Mouse (Mus musculus) intestine, embryonic 14.5 days (tissue): ENCODE results near the gene Csf2ra. TPM values are rescaled to one million over a fixed set of nuclear protein-coding genes. Genes with fewer than 3 reads are reported as not detected.
"Not testable (repeated sequence)": the region's sequence is repeated elsewhere in the genome, so short reads cannot be mapped to it uniquely, and the experiment has no call there.

ENCODE experiments used
- ATAC-seq: fragments of 200-750 bp; cut with Nextera tagmentation; replicated peaks from 2 replicates; pipeline ENCODE4 v1.8.0; 2017; ENCODE audit warnings: low read depth, moderate number of reproducible peaks, moderate TSS enrichment, moderate library complexity; ENCODE audit not compliant: low FRiP score, low TSS enrichment
- DNase-seq: peaks from one replicate; pipeline ENCODE4 v3.0.0-alpha.2; 2018; ENCODE audit warnings: low spot score
- H3K27ac ChIP-seq: fragments of 300-500 bp; sonication (generic); 2 replicates; pipeline ENCODE4 v1.5.1; 2014; ENCODE audit warnings: low read depth, mild to moderate bottlenecking, control low read depth
- H3K27me3 ChIP-seq: fragments of 300-500 bp; sonication (generic); replicated peaks from 2 replicates; pipeline ENCODE4 v1.6.1; 2014; ENCODE audit warnings: low read length, control low read depth; ENCODE audit not compliant: control insufficient read depth, insufficient read depth
- H3K36me3 ChIP-seq: fragments of 300-500 bp; sonication (generic); 2 replicates; pipeline ENCODE4 v1.6.1; 2014; ENCODE audit warnings: low read length, control low read depth; ENCODE audit not compliant: control insufficient read depth, insufficient read depth
- H3K4me1 ChIP-seq: fragments of 300-500 bp; sonication (generic); replicated peaks from 2 replicates; pipeline ENCODE4 v1.6.1; 2014; ENCODE audit warnings: low read length, control low read depth, mixed read lengths; ENCODE audit not compliant: control insufficient read depth, insufficient read depth
- H3K4me2 ChIP-seq: fragments of 300-500 bp; sonication (generic); 2 replicates; pipeline ENCODE4 v1.6.1; 2014; ENCODE audit warnings: low read length
- H3K4me3 ChIP-seq: fragments of 300-500 bp; sonication (generic); 2 replicates; pipeline ENCODE4 v1.5.1; 2014; ENCODE audit warnings: low read depth, low read length, control low read depth, mixed read lengths
- H3K9ac ChIP-seq: fragments of 300-500 bp; sonication (generic); 2 replicates; pipeline ENCODE4 v1.6.1; 2014; ENCODE audit warnings: mild to moderate bottlenecking, low read length
- H3K9me3 ChIP-seq: fragments of 300-500 bp; sonication (generic); 2 replicates; pipeline ENCODE4 v1.6.1; 2016; ENCODE audit warnings: low read length, control low read depth; ENCODE audit not compliant: control insufficient read depth
- WGBS: fragments of 180-500 bp; shearing (Covaris S2); extraction: QIAGEN DNeasy Blood & Tissue Kit; methylation state at CpG from one replicate; pipeline ENCODE4 v1.1.7; 2014; 5-methylcytosine and 5-hydroxymethylcytosine counted together
- polyA plus RNA-seq: library from polyadenylated mRNA; unstranded; fragments of >200 nt; fragmentation: Nextera tagmentation; extraction: Ambion mirVana; gene quantifications from 2 replicates; pipeline ENCODE4 v1.2.1, GENCODE M21; 2014

Gene Csf2ra
- polyA plus RNA-seq, 1 experiment from 2014 or later, result 32.6 TPM

- no peaks in the 10 kb centered on the region for H3K27me3 ChIP-seq
- peak overlapping the region; percentile 61 for H3K4me3 ChIP-seq
- H3K4me1 ChIP-seq, result no peaks in the 10 kb centered on the region
- peak overlapping the region; percentile 61 for H3K4me2 ChIP-seq
- 4% methylated on average over 65 of the region's 71 CpGs for WGBS
- H3K36me3 ChIP-seq, result no peaks in the 10 kb centered on the region
- ATAC-seq (peak; percentile 91), DNase-seq (no peak)
- H3K9me3 ChIP-seq, result 0 out of 2 replicates have a peak, but pooled peaks cover 2% of the 10 kb centered on the region
- H3K27ac ChIP-seq, result peak overlapping the region; percentile 97
- H3K9ac ChIP-seq, result peak overlapping the region; percentile 51
Observed at GRCm38 (mm10) chr19:61226928-61227854, 1.0 kb downstream of the Csf2ra start.

DNA sequence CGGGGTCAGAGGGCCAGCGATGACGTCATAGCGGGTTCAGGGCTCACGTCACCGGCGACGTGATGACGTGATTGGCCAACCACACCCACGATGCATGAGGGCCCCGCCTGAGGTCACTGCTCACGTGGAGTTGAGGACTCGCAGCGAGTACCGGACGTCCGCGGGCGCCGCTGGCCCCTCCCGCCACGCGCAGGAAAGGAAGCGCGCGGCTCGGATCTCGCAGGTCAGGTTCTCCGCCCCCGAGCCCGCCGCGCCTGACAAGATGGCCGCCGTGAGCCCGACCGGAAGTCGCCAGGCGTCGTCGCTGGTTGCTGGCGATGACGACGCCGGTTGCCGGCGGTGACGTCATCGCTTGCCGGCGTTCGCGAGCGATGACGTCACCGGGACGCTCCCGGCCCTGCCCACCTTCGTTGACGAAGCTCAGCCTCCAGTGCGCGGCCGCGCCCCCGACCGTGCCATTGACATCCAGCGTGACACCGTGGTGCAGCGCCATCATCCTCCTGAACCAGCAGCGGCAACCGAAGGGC is 1.8 kb downstream of the Csf2ra start:
- peak overlapping the region; percentile 61 for H3K4me2 ChIP-seq
- H3K27me3 ChIP-seq, result no peaks in the 10 kb centered on the region
- H3K4me1 ChIP-seq, result no peaks in the 10 kb centered on the region
- H3K4me3 ChIP-seq, result peak overlapping the region; percentile 61
- 2% methylated on average over 67 of the region's 71 CpGs for WGBS
- peak overlapping the region; percentile 51 for H3K9ac ChIP-seq
- ATAC-seq (peak; percentile 38), DNase-seq (peak; percentile 98)
- H3K36me3 ChIP-seq, result no peaks in the 10 kb centered on the region
- H3K9me3 ChIP-seq, result 0 out of 2 replicates have a peak, but pooled peaks cover 2% of the 10 kb centered on the region
- peak overlapping the region; percentile 97 for H3K27ac ChIP-seq

- 0 out of 2 replicates have a peak, but pooled peaks cover 2% of the 10 kb centered on the region for H3K9me3 ChIP-seq
- WGBS, result 7% methylated on average over 70 of the region's 70 CpGs
- no peaks in the 10 kb centered on the region for H3K4me1 ChIP-seq
- peak overlapping the region; percentile 61 for H3K4me2 ChIP-seq
- ATAC-seq (peak; percentile 59), DNase-seq (peak; percentile 97)
- no peaks in the 10 kb centered on the region for H3K27me3 ChIP-seq
- peak overlapping the region; percentile 97 for H3K27ac ChIP-seq
- H3K36me3 ChIP-seq, result no peaks in the 10 kb centered on the region
- peak overlapping the region; percentile 51; the same call in 1 of the 2 replicates for H3K9ac ChIP-seq
- H3K4me3 ChIP-seq, result peak overlapping the region; percentile 61
Observed at GRCm38 (mm10) chr19:61225526-61226400, 2.5 kb downstream of the Csf2ra start.

GRCm38 (mm10) chr19:61224678-61225525 is 3.3 kb downstream of the Csf2ra start:
- peak overlapping the region; percentile 61 for H3K4me3 ChIP-seq
- peak; percentile 58 for DNase-seq
- WGBS, result 26% methylated on average over 53 of the region's 53 CpGs
- H3K9me3 ChIP-seq, result 0 out of 2 replicates have a peak, but pooled peaks cover 2% of the 10 kb centered on the region
- peak overlapping the region; percentile 61 for H3K4me2 ChIP-seq
- no peaks in the 10 kb centered on the region for H3K4me1 ChIP-seq
- H3K9ac ChIP-seq, result no peak overlapping the region
- peak; percentile 4 for ATAC-seq
- H3K27me3 ChIP-seq, result no peaks in the 10 kb centered on the region
- no peak overlapping the region for H3K27ac ChIP-seq
- H3K36me3 ChIP-seq, result no peaks in the 10 kb centered on the region

DNA sequence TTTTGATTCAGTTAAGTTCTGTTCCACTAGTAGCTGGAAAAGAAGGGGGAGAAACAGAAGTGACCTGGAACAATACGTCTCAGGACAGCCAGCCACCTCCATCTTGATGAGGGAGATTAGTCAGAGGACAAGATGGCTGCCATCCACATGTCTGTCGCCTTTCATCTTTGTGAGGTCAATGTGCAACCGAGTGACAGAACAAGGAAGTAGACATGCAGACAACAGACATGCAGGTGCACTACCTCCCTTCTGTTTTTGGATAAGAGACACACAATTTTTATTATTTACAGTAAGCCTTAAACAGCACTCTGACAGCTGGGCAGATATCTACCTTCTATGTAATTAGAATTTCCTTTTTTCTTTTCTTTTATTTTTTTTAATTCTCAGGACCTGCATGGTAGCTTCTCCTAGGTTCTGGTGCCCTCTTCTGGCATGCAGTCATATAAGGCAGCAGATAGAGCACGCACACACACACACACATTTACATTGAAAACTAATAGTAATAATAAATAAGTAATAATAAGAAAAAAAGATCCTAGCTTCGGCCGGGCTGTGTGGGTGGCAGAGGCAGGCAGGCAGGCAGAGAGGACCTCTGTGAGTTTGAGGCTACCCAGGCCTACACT is 4.4 kb downstream of the Csf2ra start:
- H3K27ac ChIP-seq, result no peak overlapping the region
- no peak for DNase-seq
- H3K27me3 ChIP-seq, result no peaks in the 10 kb centered on the region
- no peak overlapping the region for H3K4me2 ChIP-seq
- H3K9ac ChIP-seq, result no peak overlapping the region
- 0 out of 2 replicates have a peak, but pooled peaks cover 2% of the 10 kb centered on the region for H3K9me3 ChIP-seq
- no peaks in the 10 kb centered on the region for H3K4me1 ChIP-seq
- WGBS, result 95% methylated on average over 6 of the region's 6 CpGs
- H3K4me3 ChIP-seq, result no peak overlapping the region
- no peaks in the 10 kb centered on the region for H3K36me3 ChIP-seq
- ATAC-seq, result no peak

- not testable (repeated sequence) for ATAC-seq, H3K36me3 ChIP-seq, H3K27ac ChIP-seq, DNase-seq, H3K9ac ChIP-seq, H3K4me3 ChIP-seq, H3K27me3 ChIP-seq, H3K4me2 ChIP-seq, H3K4me1 ChIP-seq, H3K9me3 ChIP-seq
- WGBS, result 62% methylated on average over 6 of the region's 6 CpGs
Observed at GRCm38 (mm10) chr19:61207506-61207905, 20.7 kb downstream of the Csf2ra start.

GRCm38 (mm10) chr19:61199836-61200235 is 28.4 kb downstream of the Csf2ra start:
- H3K27ac ChIP-seq, result no peak overlapping the region
- H3K9me3 ChIP-seq, result no peaks in the 10 kb centered on the region
- H3K9ac ChIP-seq, result no peak overlapping the region
- no peaks in the 10 kb centered on the region for H3K4me1 ChIP-seq
- DNase-seq (peak; percentile 80), ATAC-seq (no peak)
- H3K36me3 ChIP-seq, result no peaks in the 10 kb centered on the region
- WGBS, result 22% methylated on average over 10 of the region's 10 CpGs
- no peak overlapping the region for H3K4me3 ChIP-seq
- no peak overlapping the region for H3K4me2 ChIP-seq
- H3K27me3 ChIP-seq, result no peaks in the 10 kb centered on the region
